In the genomic region with DNA sequence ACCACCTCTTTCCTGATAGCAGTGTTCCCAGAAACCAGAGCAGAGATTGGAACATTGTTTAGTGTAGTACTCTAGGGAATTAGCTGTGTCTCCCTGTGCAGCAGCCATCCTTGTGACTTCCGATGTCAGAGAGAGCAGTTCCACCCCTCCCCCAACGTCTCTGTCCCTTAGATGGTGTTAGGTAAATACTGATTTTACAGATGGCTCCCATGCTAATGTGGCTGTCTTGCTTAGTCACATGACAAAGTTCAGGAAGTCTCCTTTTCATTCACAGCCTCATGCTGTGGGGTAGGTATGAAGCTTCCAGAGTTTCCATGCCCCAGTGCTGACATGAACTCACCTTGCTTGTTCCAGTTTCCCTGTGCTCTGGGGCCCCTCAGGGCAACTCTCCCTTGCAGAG, we compare ENCODE assay signal across 23 mouse cellular contexts. TPM values are rescaled to one million over a fixed set of nuclear protein-coding genes. Genes with fewer than 3 reads are reported as not detected.
A peak's percentile ranks its signal among the peaks of the same experiment; 100 is the strongest.
DNase-seq lines count a peak whose midpoint lies in the region; ATAC-seq and TF ChIP-seq lines count a peak whose summit lies in the region.
"Had no signal": no experiment of that assay in that cellular context is flagged by ENCODE, and none has a peak within 500 bp of the region (broad histone marks: within the 10 kb centered on the region; RNA-seq: fewer than 3 reads in every experiment).

No protein-coding gene starts in this region.

- TF ChIP-seq CTCF in brain, embryonic 14.5 days (IDR thresholded peaks at IDR 0.05; ENCODE audit: borderline replicate concordance, extremely low read depth, insufficient read depth, insufficient read length) = no peak

- H3K9ac ChIP-seq in heart, embryonic 13.5 days = peak overlapping the region; percentile 9; the same call in 1 of the 2 replicates
- 0 out of 2 replicates have a peak overlapping the region, but pooled peaks have one; percentile 12 for H3K9ac ChIP-seq in midbrain, embryonic 13.5 days (replicated peaks)
- H3K9ac ChIP-seq in midbrain, embryonic 15.5 days = no peak overlapping the region
- H3K9ac ChIP-seq: heart, embryonic 15.5 days; intestine, embryonic 15.5 days; limb, embryonic 13.5 days; liver, embryonic 13.5 days had no signal

- TF ChIP-seq POLR2A in brain, embryonic 14.5 days (IDR thresholded peaks at IDR 0.05; ENCODE audit: borderline replicate concordance, extremely low read depth, insufficient read depth, insufficient read length, poor library complexity, severe bottlenecking) = no peak

- DNase-seq in heart, adult 9 months (ENCODE audit: low spot score in 2 of 2) = no peak
- peak; percentile 60 for DNase-seq in ES-CJ7 (ENCODE audit: low read depth, low spot score)
- DNase-seq in brain, embryonic 14.5 days (ENCODE audit: low read depth) = peak; percentile 33
- DNase-seq in frontal cortex, postnatal 14 days (ENCODE audit: low spot score in 2 of 2) = no peak
- DNase-seq: adrenal gland, postnatal 36 days; B cell, adult 2 months; cerebellum, adult 11 months; heart, postnatal 36 days; kidney, postnatal 4 days; liver, embryonic 13.5 days; lung, adult 2 months; lung, postnatal 14 days; midbrain, embryonic 14.5 days; right cerebral cortex, postnatal 14 days; spleen, adult 18-20 months; thymus, postnatal 14 days had no signal

- 17% methylated on average over 2 of the region's 2 CpGs for WGBS in heart, embryonic 13.5 days
- 44% methylated on average over 2 of the region's 2 CpGs for WGBS in midbrain, embryonic 13.5 days
- 28% methylated on average over 2 of the region's 2 CpGs for WGBS in midbrain, embryonic 15.5 days

- peaks cover 32% of the 10 kb centered on the region for H3K4me1 ChIP-seq in heart, embryonic 13.5 days
- H3K4me1 ChIP-seq in midbrain, embryonic 13.5 days (replicated peaks) = 0 out of 2 replicates have a peak, but pooled peaks cover 3% of the 10 kb centered on the region
- no peaks in the 10 kb centered on the region for H3K4me1 ChIP-seq in midbrain, embryonic 15.5 days
- H3K4me1 ChIP-seq: intestine, embryonic 15.5 days; limb, embryonic 13.5 days had no signal

- peaks cover 84% of the 10 kb centered on the region for H3K36me3 ChIP-seq in heart, embryonic 13.5 days
- peaks cover 67% of the 10 kb centered on the region for H3K36me3 ChIP-seq in midbrain, embryonic 13.5 days
- H3K36me3 ChIP-seq in midbrain, embryonic 15.5 days (replicated peaks) = peaks cover 22% of the 10 kb centered on the region

- no peak overlapping the region for H3K4me3 ChIP-seq in heart, embryonic 13.5 days
- H3K4me3 ChIP-seq in midbrain, embryonic 13.5 days (replicated peaks) = no peak overlapping the region
- no peak overlapping the region for H3K4me3 ChIP-seq in midbrain, embryonic 15.5 days
- H3K4me3 ChIP-seq: heart, embryonic 15.5 days; intestine, embryonic 15.5 days; limb, embryonic 13.5 days; liver, embryonic 13.5 days had no signal

- no peaks in the 10 kb centered on the region for H3K27me3 ChIP-seq in heart, embryonic 13.5 days (replicated peaks)
- H3K27me3 ChIP-seq in midbrain, embryonic 13.5 days = no peaks in the 10 kb centered on the region
- no peaks in the 10 kb centered on the region for H3K27me3 ChIP-seq in midbrain, embryonic 15.5 days (replicated peaks)
- H3K27me3 ChIP-seq: CH12.LX; heart, embryonic 15.5 days; intestine, embryonic 15.5 days; limb, embryonic 13.5 days; liver, embryonic 13.5 days had no signal

- no peak overlapping the region for H3K4me2 ChIP-seq in heart, embryonic 13.5 days
- no peak overlapping the region for H3K4me2 ChIP-seq in midbrain, embryonic 13.5 days (replicated peaks)
- H3K4me2 ChIP-seq in midbrain, embryonic 15.5 days = no peak overlapping the region
- H3K4me2 ChIP-seq: heart, embryonic 15.5 days; intestine, embryonic 15.5 days; limb, embryonic 13.5 days; liver, embryonic 13.5 days had no signal

- no peak for ATAC-seq in heart, embryonic 13.5 days (ENCODE audit: extremely low read depth, insufficient number of reproducible peaks, low FRiP score, low TSS enrichment)
- no peak for ATAC-seq in midbrain, embryonic 13.5 days
- ATAC-seq in midbrain, embryonic 15.5 days (replicated peaks) = no peak
- ATAC-seq: intestine, embryonic 15.5 days had no signal

- H3K9me3 ChIP-seq in heart, embryonic 13.5 days = no peaks in the 10 kb centered on the region
- no peaks in the 10 kb centered on the region for H3K9me3 ChIP-seq in midbrain, embryonic 13.5 days
- H3K9me3 ChIP-seq in midbrain, embryonic 15.5 days = no peaks in the 10 kb centered on the region
- H3K9me3 ChIP-seq: heart, embryonic 15.5 days; intestine, embryonic 15.5 days; limb, embryonic 13.5 days; liver, embryonic 13.5 days had no signal

- H3K27ac ChIP-seq in heart, embryonic 13.5 days (replicated peaks) = no peak overlapping the region
- no peak overlapping the region for H3K27ac ChIP-seq in midbrain, embryonic 13.5 days
- no peak overlapping the region for H3K27ac ChIP-seq in midbrain, embryonic 15.5 days
- H3K27ac ChIP-seq: heart, embryonic 15.5 days; intestine, embryonic 15.5 days; limb, embryonic 13.5 days; liver, embryonic 13.5 days had no signal

RNA-seq across cellular contexts. Expression of gene Zbtb24, which starts 10.3 kb away (rescaled TPM):
- 11.2 and 11.3 TPM in 2 replicates for polyA plus RNA-seq in heart, embryonic 13.5 days (2015; fragmentation: Nextera tagmentation; extraction: Ambion mirVana)
- polyA plus RNA-seq in midbrain, embryonic 13.5 days (2015; fragmentation: Nextera tagmentation; extraction: Ambion mirVana) = 20.6 and 22.8 TPM in 2 replicates
- 19.8 and 22.3 TPM in 2 replicates for polyA plus RNA-seq in midbrain, embryonic 15.5 days (2015; fragmentation: Nextera tagmentation; extraction: Ambion mirVana)
- 23.0 and 23.1 TPM in 2 replicates for polyA plus RNA-seq in brain, embryonic 14.5 days (2012; rRNA removed)

RNA-seq across cellular contexts. Expression of gene Mical1, which starts 15.6 kb away (rescaled TPM):
- 33.4 and 33.8 TPM in 2 replicates for polyA plus RNA-seq in heart, embryonic 13.5 days (2015; fragmentation: Nextera tagmentation; extraction: Ambion mirVana)
- polyA plus RNA-seq in midbrain, embryonic 13.5 days (2015; fragmentation: Nextera tagmentation; extraction: Ambion mirVana) = 27.9 and 31.9 TPM in 2 replicates
- 19.6 and 21.5 TPM in 2 replicates for polyA plus RNA-seq in midbrain, embryonic 15.5 days (2015; fragmentation: Nextera tagmentation; extraction: Ambion mirVana)
- polyA plus RNA-seq in brain, embryonic 14.5 days (2012; rRNA removed) = 34.2 and 44.8 TPM in 2 replicates

RNA-seq across cellular contexts. Expression of gene Smpd2, which starts 29.7 kb away (rescaled TPM):
- polyA plus RNA-seq in heart, embryonic 13.5 days (2015; fragmentation: Nextera tagmentation; extraction: Ambion mirVana) = 46.3 and 48.4 TPM in 2 replicates
- 35.0 and 37.0 TPM in 2 replicates for polyA plus RNA-seq in midbrain, embryonic 13.5 days (2015; fragmentation: Nextera tagmentation; extraction: Ambion mirVana)
- 38.8 and 41.6 TPM in 2 replicates for polyA plus RNA-seq in midbrain, embryonic 15.5 days (2015; fragmentation: Nextera tagmentation; extraction: Ambion mirVana)
- polyA plus RNA-seq in brain, embryonic 14.5 days (2012; rRNA removed) = 41.5 and 52.2 TPM in 2 replicates

RNA-seq across cellular contexts. Expression of gene Ppil6, which starts 29.7 kb away (rescaled TPM):
- 1.1 and 1.3 TPM in 2 replicates for polyA plus RNA-seq in heart, embryonic 13.5 days (2015; fragmentation: Nextera tagmentation; extraction: Ambion mirVana)
- 1.6 and 2.7 TPM in 2 replicates for polyA plus RNA-seq in midbrain, embryonic 13.5 days (2015; fragmentation: Nextera tagmentation; extraction: Ambion mirVana)
- polyA plus RNA-seq in midbrain, embryonic 15.5 days (2015; fragmentation: Nextera tagmentation; extraction: Ambion mirVana) = 3.2 and 3.3 TPM in 2 replicates
- 2.0 and 2.1 TPM in 2 replicates for polyA plus RNA-seq in brain, embryonic 14.5 days (2012; rRNA removed)
- polyA plus RNA-seq: liver, embryonic 13.5 days had no signal

RNA-seq across cellular contexts. Expression of gene Cd164, which starts 58.7 kb away (rescaled TPM):
- 166 and 169 TPM in 2 replicates for polyA plus RNA-seq in heart, embryonic 13.5 days (2015; fragmentation: Nextera tagmentation; extraction: Ambion mirVana)
- 51.3 and 56.5 TPM in 2 replicates for polyA plus RNA-seq in midbrain, embryonic 13.5 days (2015; fragmentation: Nextera tagmentation; extraction: Ambion mirVana)
- 43.8 and 48.7 TPM in 2 replicates for polyA plus RNA-seq in midbrain, embryonic 15.5 days (2015; fragmentation: Nextera tagmentation; extraction: Ambion mirVana)
- polyA plus RNA-seq in brain, embryonic 14.5 days (2012; rRNA removed) = 57.1 and 58.2 TPM in 2 replicates

Comparison
In these comparisons a context has a peak if more than half of its experiments do, and no peak if none do; other contexts are left out.
1. DNase-seq: peak in ES-CJ7 (single experiment) and brain, embryonic 14.5 days (single experiment); none in heart, adult 9 months (0 of 2) and frontal cortex, postnatal 14 days (0 of 2).